Mouse (Mus musculus) bone marrow, adult 2 months (tissue): ENCODE data around the gene Hps4.

Experiments used
- CTCF ChIP-seq: fragments of 200-500 bp; IDR thresholded peaks from 2 replicates; pipeline ENCODE4 v1.5.1; 2011; ENCODE audit warnings: low read length, control low read depth; ENCODE audit not compliant: control insufficient read depth, insufficient read depth
- POLR2A ChIP-seq: fragments of 200-500 bp; IDR thresholded peaks from 2 replicates; pipeline ENCODE4 v1.6.1; 2011; ENCODE audit warnings: low read depth, mild to moderate bottlenecking, control low read depth, low read length, borderline replicate concordance; ENCODE audit not compliant: control insufficient read depth

GRCm38 (mm10) chr5:112349169-112349568, 6.3 kb downstream of the Hps4 start:
- TF ChIP-seq CTCF (no peak), POLR2A (no peak)
